Mouse (Mus musculus) kidney, embryonic 15.5 days (tissue): ENCODE data around the gene Irgq. TPM values are rescaled to one million over a fixed set of nuclear protein-coding genes. Genes with fewer than 3 reads are reported as not detected.
A peak's percentile ranks its signal among the peaks of the same experiment; 100 is the strongest.
"Not testable (repeated sequence)": the region's sequence is repeated elsewhere in the genome, so short reads cannot be mapped to it uniquely, and the experiment has no call there.

ENCODE experiments used
- ATAC-seq: fragments of 200-750 bp; cut with Nextera tagmentation; replicated peaks from 2 replicates; pipeline ENCODE4 v1.8.0; 2017; ENCODE audit warnings: moderate TSS enrichment; ENCODE audit not compliant: low FRiP score
- H3K27ac ChIP-seq: fragments of 300-500 bp; sonication (generic); 2 replicates; pipeline ENCODE4 v1.5.1; 2015; ENCODE audit warnings: mild to moderate bottlenecking, inconsistent platforms
- H3K27me3 ChIP-seq: fragments of 300-500 bp; sonication (generic); 2 replicates; pipeline ENCODE4 v1.6.1; 2015; ENCODE audit warnings: inconsistent platforms
- H3K36me3 ChIP-seq: fragments of 300-500 bp; sonication (generic); 2 replicates; pipeline ENCODE4 v1.6.1; 2015; ENCODE audit warnings: inconsistent platforms
- H3K4me1 ChIP-seq: fragments of 300-500 bp; sonication (generic); 2 replicates; pipeline ENCODE4 v1.6.1; 2015; ENCODE audit warnings: inconsistent platforms
- H3K4me2 ChIP-seq: fragments of 300-500 bp; sonication (generic); 2 replicates; pipeline ENCODE4 v1.6.1; 2015; ENCODE audit warnings: moderate library complexity, mild to moderate bottlenecking, inconsistent platforms
- H3K4me3 ChIP-seq: fragments of 300-500 bp; sonication (generic); replicated peaks from 2 replicates; pipeline ENCODE4 v1.5.1; 2015; ENCODE audit warnings: mild to moderate bottlenecking, inconsistent platforms
- H3K9ac ChIP-seq: fragments of 300-500 bp; sonication (generic); 2 replicates; pipeline ENCODE4 v1.6.1; 2015; ENCODE audit warnings: mild to moderate bottlenecking, inconsistent platforms
- H3K9me3 ChIP-seq: fragments of 300-500 bp; sonication (generic); replicated peaks from 2 replicates; pipeline ENCODE4 v1.6.1; 2016; ENCODE audit warnings: inconsistent platforms
- WGBS: fragments of 180-500 bp; shearing (Covaris S2); methylation state at CpG from one replicate; pipeline ENCODE4 v1.1.7; 2015; ENCODE audit warnings: mixed read lengths; 5-methylcytosine and 5-hydroxymethylcytosine counted together
- polyA plus RNA-seq: library from polyadenylated mRNA; unstranded; fragments of >200 nt; fragmentation: Nextera tagmentation; extraction: Ambion mirVana; gene quantifications from 2 replicates; pipeline ENCODE4 v1.2.1, GENCODE M21; 2015

Gene Irgq
- polyA plus RNA-seq: 7.4 and 8.3 TPM in 2 replicates

GRCm38 (mm10) chr7:24530062-24530931, at the start of gene Irgq:
Irgq (plus strand) TSS chr7:24530689.
- Histone ChIP-seq H3K4me3 (peak within 1 kb of the TSS; percentile 66), H3K9ac (peak within 1 kb of the TSS; percentile 76), H3K4me1 (peaks cover 34% of the 10 kb centered on the region), H3K27ac (peak within 1 kb of the TSS; percentile 96), H3K9me3 (no peaks in the 10 kb centered on the region), H3K36me3 (peaks cover 22% of the 10 kb centered on the region), H3K27me3 (no peaks in the 10 kb centered on the region; the same call in 1 of the 2 replicates), H3K4me2 (peak within 1 kb of the TSS; percentile 91)
- under 1% methylated on average over 44 of the region's 44 CpGs for WGBS
- ATAC-seq: peak; percentile 92

- H3K4me1 ChIP-seq: peaks cover 22% of the 10 kb centered on the region
- peak; percentile 33 for ATAC-seq
These were observed 49.5 kb upstream of the Irgq start for GRCm38 (mm10) chr7:24480986-24481473.

GRCm38 (mm10) chr7:24481474-24482207, 48.8 kb upstream of the Irgq start, which contains the start of gene Cadm4:
Cadm4 (plus strand) TSS chr7:24482023.
- Histone ChIP-seq H3K4me1 (peaks cover 28% of the 10 kb centered on the region), H3K9ac (peak within 1 kb of the TSS; percentile 64), H3K36me3 (no peaks in the 10 kb centered on the region), H3K4me3 (peak within 1 kb of the TSS; percentile 74), H3K9me3 (no peaks in the 10 kb centered on the region), H3K4me2 (peak within 1 kb of the TSS; percentile 95), H3K27ac (no peak within 1 kb of the TSS), H3K27me3 (peaks cover 41% of the 10 kb centered on the region; the same call in 1 of the 2 replicates)
- peak; percentile 80 for ATAC-seq
- WGBS: under 1% methylated on average over 75 of the region's 83 CpGs

More at GRCm38 (mm10) chr7:24480986-24481473, 49.5 kb upstream of the Irgq start:
- WGBS: 11% methylated on average over 14 of the region's 14 CpGs
- peaks cover 41% of the 10 kb centered on the region; the same call in 1 of the 2 replicates for H3K27me3 ChIP-seq
- H3K27ac ChIP-seq: no peak overlapping the region
- peak overlapping the region; percentile 95 for H3K4me2 ChIP-seq
- no peaks in the 10 kb centered on the region for H3K9me3 ChIP-seq
- H3K9ac ChIP-seq: peak overlapping the region; percentile 64
- no peaks in the 10 kb centered on the region for H3K36me3 ChIP-seq
- H3K4me3 ChIP-seq: peak overlapping the region; percentile 74

- peaks cover 41% of the 10 kb centered on the region; the same call in 1 of the 2 replicates for H3K27me3 ChIP-seq
- H3K9me3 ChIP-seq: no peaks in the 10 kb centered on the region
- H3K4me3 ChIP-seq: peak overlapping the region; percentile 74
- no peaks in the 10 kb centered on the region for H3K36me3 ChIP-seq
- WGBS: under 1% methylated on average over 24 of the region's 38 CpGs
- peaks cover 34% of the 10 kb centered on the region for H3K4me1 ChIP-seq
- H3K27ac ChIP-seq: no peak overlapping the region
- H3K9ac ChIP-seq: peak overlapping the region; percentile 64
- ATAC-seq: peak; percentile 12
- H3K4me2 ChIP-seq: peak overlapping the region; percentile 95
These were observed 48.1 kb upstream of the Irgq start for GRCm38 (mm10) chr7:24482208-24483020.

DNA sequence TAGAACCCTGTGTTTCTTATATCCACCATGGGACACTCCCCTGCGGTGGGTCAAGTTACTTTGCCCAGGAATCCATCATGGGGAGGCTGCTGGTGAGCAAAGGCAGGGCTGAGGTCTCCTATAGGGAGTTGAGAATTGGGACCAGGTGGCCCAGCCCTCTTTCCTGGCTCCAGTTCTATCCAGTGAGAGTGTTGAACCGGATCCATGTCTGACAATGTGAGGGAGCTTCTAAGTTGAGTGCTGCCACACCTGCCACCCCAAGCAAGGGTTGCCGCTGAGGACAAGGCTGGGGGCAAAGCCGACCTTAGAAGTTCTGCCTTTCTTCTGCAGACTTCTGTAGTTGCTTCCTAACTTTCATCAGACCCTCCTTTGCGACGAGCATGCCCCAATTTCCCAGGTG, 47.2 kb upstream of the Irgq start:
- H3K4me1 ChIP-seq: peaks cover 34% of the 10 kb centered on the region
- H3K27me3 ChIP-seq: peaks cover 41% of the 10 kb centered on the region; the same call in 1 of the 2 replicates
- not testable (repeated sequence) for H3K9me3 ChIP-seq, H3K9ac ChIP-seq, H3K27ac ChIP-seq, ATAC-seq, H3K4me3 ChIP-seq, H3K36me3 ChIP-seq
- 44% methylated on average over 6 of the region's 6 CpGs for WGBS
- peak overlapping the region; percentile 95; the same call in 1 of the 2 replicates for H3K4me2 ChIP-seq

DNA sequence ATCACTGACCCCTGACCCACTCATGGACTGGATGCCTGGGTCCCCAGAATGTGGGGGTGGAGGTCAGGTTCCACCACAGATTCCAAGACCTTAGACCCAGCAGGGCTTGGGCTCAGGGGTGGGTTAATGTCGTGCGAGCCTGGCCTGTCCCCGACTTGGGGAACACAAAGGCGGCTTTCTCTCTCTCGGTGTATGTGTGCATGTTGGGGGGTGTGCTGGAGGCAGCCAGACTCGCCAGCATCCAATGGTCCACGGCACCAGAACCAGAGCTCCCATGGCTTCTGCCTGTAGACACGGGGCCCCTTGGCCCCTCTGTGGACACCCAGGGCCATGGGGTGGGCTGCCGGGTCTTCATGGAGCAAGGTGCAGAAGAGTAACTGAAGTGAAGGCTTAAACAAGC, 45.0 kb upstream of the Irgq start:
- 81% methylated on average over 9 of the region's 9 CpGs for WGBS
- ATAC-seq: no peak

GRCm38 (mm10) chr7:24486654-24487130, 43.8 kb upstream of the Irgq start:
- Histone ChIP-seq H3K9me3 (no peaks in the 10 kb centered on the region), H3K4me1 (peaks cover 19% of the 10 kb centered on the region), H3K27me3 (peaks cover 22% of the 10 kb centered on the region; the same call in 1 of the 2 replicates), H3K27ac (peak overlapping the region; percentile 19; the same call in 1 of the 2 replicates), H3K9ac (no peak overlapping the region), H3K36me3 (no peaks in the 10 kb centered on the region), H3K4me3 (no peak overlapping the region), H3K4me2 (0 out of 2 replicates have a peak overlapping the region, but pooled peaks have one; percentile 16)
- peak; percentile 38 for ATAC-seq
- WGBS: 38% methylated on average over 9 of the region's 9 CpGs

More for the DNA sequence above, 45.0 kb upstream of the Irgq start:
- Histone ChIP-seq H3K9me3 (no peaks in the 10 kb centered on the region), H3K27me3 (peaks cover 33% of the 10 kb centered on the region; the same call in 1 of the 2 replicates), H3K9ac (no peak overlapping the region), H3K4me3 (no peak overlapping the region), H3K27ac (no peak overlapping the region), H3K4me1 (peaks cover 29% of the 10 kb centered on the region), H3K4me2 (no peak overlapping the region), H3K36me3 (no peaks in the 10 kb centered on the region)

DNA sequence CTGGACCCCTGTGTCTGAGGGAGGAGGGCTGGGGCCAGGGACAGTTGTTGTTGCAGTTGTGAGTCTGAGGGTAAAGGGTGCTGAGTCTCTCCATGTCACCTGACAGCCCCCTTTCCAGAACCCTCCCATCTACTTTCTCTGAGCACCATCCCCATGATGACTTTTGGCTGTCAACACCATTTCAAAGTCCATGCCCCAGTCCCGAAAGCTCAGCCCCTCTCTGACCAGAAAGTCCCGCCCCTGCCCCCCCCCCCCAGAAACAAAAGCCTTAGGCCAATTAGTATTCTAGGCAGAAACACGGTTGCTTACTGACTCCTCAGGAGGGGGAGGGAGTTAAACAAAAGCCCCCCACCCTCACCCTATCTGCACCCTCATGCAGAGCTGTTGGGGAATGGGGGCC, 43.1 kb upstream of the Irgq start:
- Histone ChIP-seq H3K4me2 (no peak overlapping the region), H3K4me3 (no peak overlapping the region), H3K27ac (no peak overlapping the region), H3K4me1 (peaks cover 19% of the 10 kb centered on the region), H3K27me3 (peaks cover 19% of the 10 kb centered on the region; the same call in 1 of the 2 replicates), H3K9ac (no peak overlapping the region), H3K36me3 (no peaks in the 10 kb centered on the region), H3K9me3 (no peaks in the 10 kb centered on the region)
- 34% methylated on average over 3 of the region's 3 CpGs for WGBS
- no peak for ATAC-seq

- 85% methylated on average over 8 of the region's 8 CpGs for WGBS
- no peak for ATAC-seq
- Histone ChIP-seq H3K4me1 (peaks cover 12% of the 10 kb centered on the region), H3K4me2 (no peak overlapping the region), H3K9me3 (no peaks in the 10 kb centered on the region), H3K36me3 (no peaks in the 10 kb centered on the region), H3K27ac (no peak overlapping the region), H3K27me3 (peaks cover 12% of the 10 kb centered on the region; the same call in 1 of the 2 replicates), H3K4me3 (no peak overlapping the region), H3K9ac (no peak overlapping the region)
These were observed 42.2 kb upstream of the Irgq start for GRCm38 (mm10) chr7:24488303-24488702.

DNA sequence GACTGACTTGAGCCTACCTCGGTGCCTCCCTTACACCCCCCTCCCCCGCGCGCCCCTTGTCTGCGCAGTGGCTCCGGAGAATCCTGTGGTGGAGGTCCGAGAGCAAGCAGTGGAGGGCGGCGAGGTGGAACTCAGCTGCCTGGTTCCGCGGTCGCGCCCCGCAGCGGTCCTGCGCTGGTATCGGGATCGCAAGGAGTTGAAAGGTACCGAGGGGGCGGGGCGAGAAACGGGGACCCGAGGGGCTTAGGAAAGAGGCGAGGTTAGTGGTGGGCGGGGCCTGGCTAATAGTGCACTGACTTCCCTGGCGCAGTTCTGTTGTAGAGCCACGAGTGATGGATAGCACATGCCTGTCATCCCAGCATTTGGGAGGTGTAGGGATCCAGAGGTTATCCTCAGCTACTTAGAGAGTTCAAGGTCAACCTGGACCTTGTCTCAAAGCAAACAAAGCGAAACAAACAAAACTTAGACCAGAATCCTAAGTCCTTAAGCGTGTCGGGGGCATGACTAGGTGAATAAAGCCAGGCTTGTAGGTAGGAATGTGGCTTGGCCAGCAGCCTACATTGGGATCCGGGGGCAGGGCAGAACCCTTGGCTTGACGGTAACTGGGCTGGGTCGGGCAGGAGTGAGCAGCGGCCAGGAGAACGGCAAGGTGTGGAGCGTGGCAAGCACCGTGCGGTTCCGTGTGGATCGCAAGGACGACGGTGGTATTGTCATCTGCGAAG, 30.5 kb upstream of the Irgq start:
- peak; percentile 85 for ATAC-seq
- Histone ChIP-seq H3K36me3 (no peaks in the 10 kb centered on the region; the same call in 1 of the 2 replicates), H3K4me1 (peaks cover 29% of the 10 kb centered on the region), H3K9ac (peak overlapping the region; percentile 28; the same call in 1 of the 2 replicates), H3K4me3 (peak overlapping the region; percentile 39), H3K27me3 (peaks cover 47% of the 10 kb centered on the region), H3K9me3 (no peaks in the 10 kb centered on the region), H3K4me2 (peak overlapping the region; percentile 69), H3K27ac (peak overlapping the region; percentile 28; the same call in 1 of the 2 replicates)
- WGBS: 7% methylated on average over 43 of the region's 43 CpGs
